Mouse (Mus musculus) heart, postnatal 0 days (tissue): ENCODE data around the gene Rcan3. TPM values are rescaled to one million over a fixed set of nuclear protein-coding genes. Genes with fewer than 3 reads are reported as not detected.

Experiments used
- ATAC-seq: fragments of 200-750 bp; cut with Nextera tagmentation; 2 replicates; pipeline ENCODE4 v1.8.0; 2017; ENCODE audit warnings: low read depth, moderate number of reproducible peaks, moderate library complexity; ENCODE audit not compliant: insufficient read depth
- DNase-seq: peaks from one replicate; pipeline ENCODE4 v3.0.0-alpha.2; 2016; ENCODE audit warnings: low spot score
- H3K27ac ChIP-seq: fragments of 300-500 bp; sonication (generic); 2 replicates; pipeline ENCODE4 v1.5.1; 2014; ENCODE audit warnings: low read depth, mild to moderate bottlenecking
- H3K27me3 ChIP-seq: fragments of 300-500 bp; sonication (generic); 2 replicates; pipeline ENCODE4 v1.6.1; 2014; ENCODE audit warnings: low read length, mixed read lengths; ENCODE audit not compliant: control insufficient read depth, insufficient read depth
- H3K36me3 ChIP-seq: fragments of 300-500 bp; sonication (generic); replicated peaks from 2 replicates; pipeline ENCODE4 v1.6.1; 2014; ENCODE audit warnings: low read length, mixed read lengths; ENCODE audit not compliant: control insufficient read depth, insufficient read depth
- H3K4me1 ChIP-seq: fragments of 300-500 bp; sonication (generic); 2 replicates; pipeline ENCODE4 v1.6.1; 2014; ENCODE audit warnings: antibody characterized with exemption; ENCODE audit not compliant: control insufficient read depth, insufficient read depth
- H3K4me2 ChIP-seq: fragments of 300-500 bp; sonication (generic); 2 replicates; pipeline ENCODE4 v1.6.1; 2014; ENCODE audit warnings: low read depth, mild to moderate bottlenecking, low read length, moderate library complexity
- H3K4me3 ChIP-seq: fragments of 300-500 bp; sonication (generic); 2 replicates; pipeline ENCODE4 v1.5.1; 2014; ENCODE audit warnings: low read depth, low read length
- H3K9ac ChIP-seq: fragments of 300-500 bp; sonication (generic); replicated peaks from 2 replicates; pipeline ENCODE4 v1.6.1; 2014; ENCODE audit warnings: low read depth, low read length, mixed read lengths
- H3K9me3 ChIP-seq: fragments of 300-500 bp; sonication (generic); replicated peaks from 2 replicates; pipeline ENCODE4 v1.6.1; 2016; ENCODE audit warnings: low read length; ENCODE audit not compliant: control insufficient read depth
- CTCF ChIP-seq: IDR thresholded peaks from 2 replicates; pipeline ENCODE4 v1.5.1; 2016; ENCODE audit warnings: antibody characterized with exemption, control low read depth, low read depth
- EP300 ChIP-seq: IDR thresholded peaks from 2 replicates; pipeline ENCODE4 v1.6.1; 2016; ENCODE audit warnings: antibody characterized with exemption, low read depth
- WGBS: fragments of 180-500 bp; shearing (Covaris S2); extraction: QIAGEN DNeasy Blood & Tissue Kit; methylation state at CpG from one replicate; pipeline ENCODE4 v1.1.7; 2014; 5-methylcytosine and 5-hydroxymethylcytosine counted together
- microRNA counts: library from miRNA; unstranded; fragments of <30 nt; microRNA quantifications from one replicate; lab custom pipeline; 2015
- microRNA-seq: library from miRNA; unstranded; fragments of <30 nt; microRNA quantifications from one replicate; pipeline ENCODE4, GENCODE M21; 2016
- polyA plus RNA-seq: library from polyadenylated mRNA; unstranded; fragments of >200 nt; fragmentation: Nextera tagmentation; extraction: Ambion mirVana; gene quantifications from 2 replicates; pipeline ENCODE4 v1.2.1, GENCODE M21; 2015
- total RNA-seq: library from RNA; depleted of rRNA; stranded (reverse); fragments of >200 nt; gene quantifications from 2 replicates; pipeline ENCODE4 v1.2.3, GENCODE M21; 2014; ENCODE audit warnings: low replicate concordance; rRNA removed

Rcan3 gene
- total and polyA plus RNA-seq, 2 experiments from 2014 or later = 7.7 to 13.7 TPM

- no peaks in the 10 kb centered on the region for H3K36me3 ChIP-seq
- ATAC-seq (no peak), DNase-seq (no peak)
- TF ChIP-seq CTCF = no peak
- H3K27ac ChIP-seq = no peak overlapping the region
- H3K4me2 ChIP-seq = no peak overlapping the region
- H3K9me3 ChIP-seq = no peaks in the 10 kb centered on the region
- H3K4me1 ChIP-seq = no peaks in the 10 kb centered on the region
- H3K4me3 ChIP-seq = no peak overlapping the region
- H3K9ac ChIP-seq = no peak overlapping the region
- WGBS = 79% methylated on average over 11 of the region's 11 CpGs
- H3K27me3 ChIP-seq = no peaks in the 10 kb centered on the region
Measured at GRCm38 (mm10) chr4:135377241-135377640, 56.4 kb downstream of the Rcan3 start.

- 60% methylated on average over 3 of the region's 3 CpGs for whole genome bisulfite sequencing
Measured at GRCm38 (mm10) chr4:135375444-135375843, 58.2 kb downstream of the Rcan3 start.

GRCm38 (mm10) chr4:135373299-135373698 lies 60.4 kb downstream of the Rcan3 start:
- ATAC-seq (no peak), DNase-seq (no peak)
- H3K36me3 ChIP-seq = no peaks in the 10 kb centered on the region
- TF ChIP-seq CTCF = no peak
- no peak for TF ChIP-seq EP300
- H3K9me3 ChIP-seq = no peaks in the 10 kb centered on the region
- WGBS = 79% methylated on average over 5 of the region's 5 CpGs
- H3K9ac ChIP-seq = no peak overlapping the region
- no peak overlapping the region for H3K4me3 ChIP-seq
- no peak overlapping the region for H3K4me2 ChIP-seq
- H3K27ac ChIP-seq = no peak overlapping the region
- H3K4me1 ChIP-seq = no peaks in the 10 kb centered on the region
- H3K27me3 ChIP-seq = no peaks in the 10 kb centered on the region

More at GRCm38 (mm10) chr4:135375444-135375843, 58.2 kb downstream of the Rcan3 start:
- no peak for ATAC-seq
- Histone ChIP-seq H3K9me3 (no peaks in the 10 kb centered on the region), H3K4me1 (no peaks in the 10 kb centered on the region), H3K27ac (no peak overlapping the region), H3K4me3 (no peak overlapping the region), H3K9ac (no peak overlapping the region), H3K4me2 (no peak overlapping the region), H3K36me3 (no peaks in the 10 kb centered on the region), H3K27me3 (no peaks in the 10 kb centered on the region)
- TF ChIP-seq EP300 = no peak
- no peak for TF ChIP-seq CTCF
- no peak for DNase-seq

- Histone ChIP-seq H3K36me3 (no peaks in the 10 kb centered on the region), H3K4me1 (no peaks in the 10 kb centered on the region), H3K4me3 (no peak overlapping the region), H3K9ac (no peak overlapping the region), H3K9me3 (no peaks in the 10 kb centered on the region), H3K27ac (no peak overlapping the region), H3K27me3 (no peaks in the 10 kb centered on the region), H3K4me2 (no peak overlapping the region)
- DNase-seq = no peak
- TF ChIP-seq EP300 (no peak), CTCF (no peak)
- ATAC-seq = no peak
- 82% methylated on average over 11 of the region's 11 CpGs for WGBS
Measured at GRCm38 (mm10) chr4:135370372-135370771, 63.3 kb downstream of the Rcan3 start.

GRCm38 (mm10) chr4:135362828-135363227 lies 70.8 kb downstream of the Rcan3 start:
- 36% methylated on average over 6 of the region's 6 CpGs for WGBS
- no peak for ATAC-seq

More at GRCm38 (mm10) chr4:135362828-135363227, 70.8 kb downstream of the Rcan3 start:
- Histone ChIP-seq H3K9ac (no peak overlapping the region), H3K27me3 (no peaks in the 10 kb centered on the region), H3K4me1 (no peaks in the 10 kb centered on the region), H3K4me3 (no peak overlapping the region), H3K27ac (no peak overlapping the region), H3K9me3 (no peaks in the 10 kb centered on the region), H3K4me2 (no peak overlapping the region), H3K36me3 (no peaks in the 10 kb centered on the region)
- TF ChIP-seq EP300 (no peak), CTCF (no peak)
- no peak for DNase-seq

MicroRNAs within 50 kb of the gene (microRNA counts, 519-probe panel; counts per million panel counts)
- 1,491 counts per million, percentile 13 among the panel's probes with 10 or more counts for microRNA mmu-miR-700 (lab: Ali Mortazavi, UCI)

Small RNAs within 50 kb of the gene (microRNA-seq; reads per million reads assigned to microRNA genes)
- 195 reads per million, percentile 64 among the genes with 10 or more reads in this experiment for gene Mir700

Other genes with a start within 250 kb of the Rcan3 start
- 239 and 307 TPM in 2 replicates for gene Clic4, start 161.0 kb downstream of the Rcan3 start, total RNA-seq
- 213 and 235 TPM in 2 replicates for gene Clic4, start 161.0 kb downstream of the Rcan3 start, polyA plus RNA-seq
- gene Srrm1, start 80.5 kb downstream of the Rcan3 start, total RNA-seq = 18.6 and 22.6 TPM in 2 replicates
- gene Srrm1, start 80.5 kb downstream of the Rcan3 start, polyA plus RNA-seq = 85.0 and 99.6 TPM in 2 replicates
- gene Ncmap, start 35.6 kb downstream of the Rcan3 start, total RNA-seq = 0.15 TPM in 1 of 2 replicates, not detected in the other
- gene Ncmap, start 35.6 kb downstream of the Rcan3 start, polyA plus RNA-seq = 0.14 and 0.16 TPM in 2 replicates
- not detected in 2 replicates for gene Stpg1, start 60.9 kb upstream of the Rcan3 start, total RNA-seq
- 0.18 and 0.37 TPM in 2 replicates for gene Stpg1, start 60.9 kb upstream of the Rcan3 start, polyA plus RNA-seq
- 21.6 and 28.7 TPM in 2 replicates for gene Nipal3, start 61.2 kb upstream of the Rcan3 start, total RNA-seq
- 4.7 and 5.1 TPM in 2 replicates for gene Nipal3, start 61.2 kb upstream of the Rcan3 start, polyA plus RNA-seq
- gene Grhl3, start 139.8 kb upstream of the Rcan3 start, total RNA-seq = 1.8 and 1.9 TPM in 2 replicates
- gene Grhl3, start 139.8 kb upstream of the Rcan3 start, polyA plus RNA-seq = 1.4 and 1.9 TPM in 2 replicates